Mouse (Mus musculus) erythroblast, embryonic 14.5 days (primary cell): ENCODE data around the gene Foxn3. TPM values are rescaled to one million over a fixed set of nuclear protein-coding genes. Genes with fewer than 3 reads are reported as not detected.

Source experiments
- H3K27me3 ChIP-seq: 2 replicates; pipeline ENCODE4 v1.6.1; 2012; ENCODE audit warnings: inconsistent platforms; ENCODE audit not compliant: control insufficient read depth
- H3K36me3 ChIP-seq: 2 replicates; pipeline ENCODE4 v1.6.1; 2012; ENCODE audit warnings: mild to moderate bottlenecking, inconsistent platforms; ENCODE audit not compliant: control insufficient read depth
- H3K4me1 ChIP-seq: 2 replicates; pipeline ENCODE4 v1.6.1; 2012; ENCODE audit warnings: inconsistent platforms; ENCODE audit not compliant: control insufficient read depth
- H3K4me3 ChIP-seq: replicated peaks from 2 replicates; pipeline ENCODE3; 2012; ENCODE audit warnings: moderate library complexity, mild to moderate bottlenecking, inconsistent platforms
- H3K9me3 ChIP-seq: 2 replicates; pipeline ENCODE4 v1.6.1; 2012; ENCODE audit warnings: low read length, inconsistent platforms, mixed read lengths; ENCODE audit not compliant: control insufficient read depth
- GATA1 ChIP-seq: IDR thresholded peaks from 2 replicates; pipeline ENCODE4 v1.6.1; 2012; ENCODE audit warnings: low read length, inconsistent platforms, mixed read lengths
- TAL1 ChIP-seq: IDR thresholded peaks from 3 replicates; pipeline ENCODE4 v1.6.1; 2012; ENCODE audit warnings: low read length, inconsistent platforms, mixed read lengths
- polyA plus RNA-seq: library from polyadenylated mRNA; stranded (reverse); fragments of >175 nt; gene quantifications from 2 replicates; pipeline ENCODE4 v1.2.3, GENCODE M21; 2012

Foxn3 gene
- polyA plus RNA-seq, 1 experiment, result 0.84 TPM

- Histone ChIP-seq H3K27me3 (no peaks in the 10 kb centered on the region), H3K9me3 (peaks cover 9% of the 10 kb centered on the region), H3K36me3 (no peaks in the 10 kb centered on the region), H3K4me1 (no peaks in the 10 kb centered on the region), H3K4me3 (no peak overlapping the region)
- TF ChIP-seq GATA1 (no peak), TAL1 (no peak)
These were observed 414.2 kb downstream of the Foxn3 start for GRCm38 (mm10) chr12:99149193-99149592.
